Mouse (Mus musculus) ES-Bruce4 (cell line): ENCODE results near the gene Dbnl. TPM values are rescaled to one million over a fixed set of nuclear protein-coding genes. Genes with fewer than 3 reads are reported as not detected.
A peak's percentile ranks its signal among the peaks of the same experiment; 100 is the strongest.

Experiments
- H3K27ac ChIP-seq: 2 replicates; pipeline ENCODE4 v1.5.1; 2012; ENCODE audit warnings: low read length, inconsistent platforms; ENCODE audit not compliant: insufficient read depth
- H3K27me3 ChIP-seq: 2 replicates; pipeline ENCODE4 v1.6.1; 2012; ENCODE audit warnings: mild to moderate bottlenecking, low read length, inconsistent platforms; ENCODE audit not compliant: control insufficient read depth, poor library complexity, insufficient read depth, severe bottlenecking
- H3K36me3 ChIP-seq: 2 replicates; pipeline ENCODE4 v1.6.1; 2012; ENCODE audit warnings: inconsistent platforms, mild to moderate bottlenecking, low read length, moderate library complexity; ENCODE audit not compliant: control insufficient read depth, poor library complexity, insufficient read depth, severe bottlenecking
- H3K4me1 ChIP-seq: one replicate; pipeline ENCODE4 v1.8.1; 2011; ENCODE audit warnings: low read length; ENCODE audit not compliant: control insufficient read depth, insufficient read depth
- H3K4me3 ChIP-seq: 2 replicates; pipeline ENCODE4 v1.5.1; 2011; ENCODE audit warnings: low read depth, mild to moderate bottlenecking, low read length
- H3K9ac ChIP-seq: 2 replicates; pipeline ENCODE4 v1.6.1; 2012; ENCODE audit warnings: low read depth, mild to moderate bottlenecking, inconsistent platforms; ENCODE audit not compliant: poor library complexity, severe bottlenecking
- H3K9me3 ChIP-seq: replicated peaks from 2 replicates; pipeline ENCODE4 v1.6.1; 2012; ENCODE audit warnings: mild to moderate bottlenecking, low read length, inconsistent platforms; ENCODE audit not compliant: control insufficient read depth, poor library complexity, insufficient read depth, severe bottlenecking
- CTCF ChIP-seq: IDR thresholded peaks from one replicate; pipeline ENCODE4 v1.8.1; 2011; ENCODE audit warnings: low read depth, low read length
- EP300 ChIP-seq: IDR thresholded peaks from 2 replicates; pipeline ENCODE4 v1.6.1; 2011; ENCODE audit warnings: low read depth, low read length; ENCODE audit not compliant: insufficient read depth
- POLR2A ChIP-seq: IDR thresholded peaks from one replicate; pipeline ENCODE4 v1.8.1; 2011; ENCODE audit warnings: low read length; ENCODE audit not compliant: insufficient read depth
- polyA plus RNA-seq: library from polyadenylated mRNA; stranded (reverse); fragments of >200 nt; gene quantifications from 2 replicates; pipeline ENCODE4 v1.2.4, GENCODE M21; 2011; ENCODE audit warnings: low read depth; ENCODE audit not compliant: missing spikeins, insufficient read depth, insufficient read length

The Dbnl gene
- polyA plus RNA-seq, 1 experiment = 27.4 TPM

DNA sequence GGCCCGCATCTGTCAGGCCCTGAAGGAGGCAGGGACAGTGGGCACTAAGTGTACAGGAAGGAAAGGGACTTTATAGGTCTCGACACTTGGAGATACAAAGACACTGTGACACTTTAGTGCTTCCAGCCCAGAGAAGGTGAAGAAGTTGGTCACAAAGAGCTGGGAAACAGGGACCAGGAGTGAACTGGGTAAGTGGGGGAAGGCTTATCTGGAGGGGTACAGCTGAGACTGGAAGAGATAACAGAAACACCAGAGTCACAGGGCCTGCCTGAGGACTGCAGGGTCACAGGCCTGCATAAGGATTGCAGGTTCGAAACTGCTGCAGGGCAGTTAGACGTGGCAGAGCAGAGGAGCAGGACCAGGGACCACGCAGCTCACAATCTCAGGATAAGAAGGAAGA, 39.6 kb downstream of the Dbnl start:
- 0 out of 2 replicates have a peak, but pooled peaks cover 8% of the 10 kb centered on the region for H3K36me3 ChIP-seq
- TF ChIP-seq POLR2A (no peak), EP300 (no peak)

DNA sequence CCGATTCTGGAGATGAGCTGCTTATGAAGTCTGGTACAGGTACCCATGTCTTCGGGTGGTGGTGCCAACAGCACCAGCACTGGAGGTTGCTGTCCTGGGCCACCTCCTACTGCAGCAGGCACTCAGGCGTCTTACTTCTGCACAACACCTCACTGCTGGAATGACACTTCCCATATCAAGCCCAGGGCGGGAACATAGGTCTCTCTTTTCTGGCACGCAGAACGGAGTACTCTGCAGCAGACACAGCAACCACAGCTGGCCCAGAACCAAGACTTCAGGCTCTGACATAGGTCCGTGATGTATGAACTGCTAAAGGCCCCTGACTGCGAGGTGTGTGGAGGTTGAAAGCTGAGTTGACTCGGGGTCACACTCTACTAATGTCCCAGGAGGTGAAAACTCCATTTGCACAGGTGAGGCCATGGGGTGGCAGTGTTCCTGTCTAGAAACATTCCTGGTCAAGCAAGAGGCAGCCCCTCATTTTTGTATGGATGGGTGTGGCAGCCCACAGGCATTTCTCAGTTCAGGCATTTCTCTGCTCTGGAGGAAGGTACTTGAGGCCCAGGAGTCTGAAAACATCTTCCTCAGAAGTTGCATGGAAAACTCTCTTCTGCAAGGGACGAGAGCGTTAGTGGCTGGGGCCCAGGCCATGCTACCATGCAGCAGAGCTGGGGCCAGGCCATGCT, 40.4 kb downstream of the Dbnl start:
- H3K27ac ChIP-seq = no peak overlapping the region
- H3K4me1 ChIP-seq = no peaks in the 10 kb centered on the region
- H3K36me3 ChIP-seq = 0 out of 2 replicates have a peak, but pooled peaks cover 8% of the 10 kb centered on the region
- no peaks in the 10 kb centered on the region for H3K9me3 ChIP-seq
- H3K4me3 ChIP-seq = no peak overlapping the region
- no peak for TF ChIP-seq EP300
- TF ChIP-seq POLR2A = no peak
- TF ChIP-seq CTCF = no peak
- no peaks in the 10 kb centered on the region for H3K27me3 ChIP-seq
- no peak overlapping the region for H3K9ac ChIP-seq

More for the DNA sequence above, 39.6 kb downstream of the Dbnl start:
- Histone ChIP-seq H3K9ac (no peak overlapping the region), H3K27ac (no peak overlapping the region), H3K9me3 (no peaks in the 10 kb centered on the region), H3K4me1 (no peaks in the 10 kb centered on the region), H3K4me3 (no peak overlapping the region), H3K27me3 (no peaks in the 10 kb centered on the region)

DNA sequence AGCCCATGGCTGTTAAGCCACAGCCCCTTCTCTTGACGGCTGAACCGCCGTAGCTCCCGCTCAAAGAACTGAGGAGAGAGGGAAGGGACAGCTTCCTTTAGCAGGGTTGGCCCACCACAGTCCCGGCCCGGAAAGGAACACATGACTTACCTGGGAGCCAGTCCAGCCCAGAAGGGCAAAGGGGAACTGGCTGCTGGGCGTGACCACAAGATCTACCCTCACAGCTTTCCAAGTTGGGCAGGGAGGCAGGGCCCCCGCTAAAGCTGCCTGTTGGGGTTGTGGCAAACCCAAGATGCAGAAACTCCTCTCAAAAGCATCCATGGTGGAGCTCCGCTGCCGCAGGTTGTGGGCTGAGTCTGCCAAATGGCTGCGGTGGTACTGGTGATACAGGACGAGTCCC, 41.0 kb downstream of the Dbnl start:
- no peaks in the 10 kb centered on the region for H3K27me3 ChIP-seq
- H3K9ac ChIP-seq = no peak overlapping the region
- H3K27ac ChIP-seq = no peak overlapping the region
- H3K9me3 ChIP-seq = no peaks in the 10 kb centered on the region
- peaks cover 8% of the 10 kb centered on the region; the same call in 1 of the 2 replicates for H3K36me3 ChIP-seq
- TF ChIP-seq EP300 = no peak
- no peak for TF ChIP-seq CTCF
- TF ChIP-seq POLR2A = no peak
- no peak overlapping the region for H3K4me3 ChIP-seq
- H3K4me1 ChIP-seq = no peaks in the 10 kb centered on the region

DNA sequence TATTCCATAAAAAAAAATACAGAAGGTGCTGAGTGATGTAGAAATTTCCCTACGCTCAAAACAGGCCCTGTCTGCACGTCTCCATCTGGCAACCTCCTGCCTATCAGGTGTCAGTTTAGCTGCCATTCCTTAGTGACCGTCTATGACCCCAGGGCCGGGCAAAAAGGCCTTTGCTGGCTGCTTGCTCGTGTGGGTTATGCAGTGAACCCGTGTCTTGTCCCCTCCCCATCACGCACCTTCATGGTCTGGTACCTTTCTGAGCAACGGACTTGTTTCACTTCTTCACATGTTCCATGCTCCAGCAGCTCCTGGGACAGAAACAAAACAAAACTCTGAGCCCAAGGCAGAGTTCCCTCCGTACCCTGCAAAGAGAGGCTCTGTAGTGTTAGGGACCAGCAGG, 46.2 kb downstream of the Dbnl start:
- H3K36me3 ChIP-seq = peaks cover 9% of the 10 kb centered on the region; the same call in 1 of the 2 replicates
- no peak overlapping the region for H3K4me3 ChIP-seq
- no peak overlapping the region for H3K9ac ChIP-seq
- no peak for TF ChIP-seq CTCF
- TF ChIP-seq POLR2A = no peak
- no peak for TF ChIP-seq EP300
- no peaks in the 10 kb centered on the region for H3K9me3 ChIP-seq
- H3K27ac ChIP-seq = no peak overlapping the region
- no peaks in the 10 kb centered on the region for H3K4me1 ChIP-seq
- H3K27me3 ChIP-seq = no peaks in the 10 kb centered on the region

DNA sequence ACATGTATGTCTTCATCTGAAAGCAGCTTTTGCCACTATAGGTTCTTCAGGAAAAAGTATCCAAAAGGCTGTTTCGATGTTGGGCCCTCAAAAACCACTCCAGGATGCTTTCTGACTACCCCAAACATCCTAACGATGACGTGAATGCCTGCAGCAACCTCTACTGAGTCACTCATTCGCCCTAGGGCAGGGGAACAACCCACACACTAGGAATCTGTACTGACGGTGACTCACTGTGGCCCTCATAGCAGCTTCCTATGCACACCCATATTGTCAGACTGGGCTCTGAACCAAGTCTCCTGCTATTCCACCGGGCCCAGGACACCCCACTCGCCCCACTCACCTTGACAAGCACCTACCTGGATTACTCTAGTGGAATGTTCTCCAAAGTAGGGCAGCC, 46.8 kb downstream of the Dbnl start:
- H3K9ac ChIP-seq = no peak overlapping the region
- no peaks in the 10 kb centered on the region for H3K9me3 ChIP-seq
- no peaks in the 10 kb centered on the region for H3K27me3 ChIP-seq
- H3K36me3 ChIP-seq = peaks cover 9% of the 10 kb centered on the region; the same call in 1 of the 2 replicates
- H3K27ac ChIP-seq = no peak overlapping the region
- H3K4me1 ChIP-seq = no peaks in the 10 kb centered on the region
- H3K4me3 ChIP-seq = no peak overlapping the region
- no peak for TF ChIP-seq POLR2A
- TF ChIP-seq CTCF = no peak
- TF ChIP-seq EP300 = no peak

DNA sequence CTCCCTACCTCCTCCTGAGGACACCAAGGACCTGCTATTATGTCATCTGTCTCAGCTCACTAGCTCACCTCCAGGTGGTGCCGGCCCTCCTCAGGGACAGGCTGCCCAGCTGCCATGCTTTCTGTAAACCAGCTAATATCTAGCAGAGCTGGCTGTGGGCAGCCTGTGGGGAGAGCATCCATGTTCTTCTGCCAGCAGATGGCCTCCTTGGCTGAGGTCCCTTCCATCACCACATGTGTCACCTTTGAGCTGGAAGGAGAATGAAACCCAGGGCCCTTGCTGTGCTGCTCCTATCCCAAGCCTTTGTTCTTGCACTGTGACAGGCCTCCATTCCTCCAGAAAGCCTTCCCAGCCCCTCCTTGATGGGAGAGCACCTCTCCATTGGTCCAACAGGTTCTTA, 47.8 kb downstream of the Dbnl start:
- Histone ChIP-seq H3K36me3 (peaks cover 9% of the 10 kb centered on the region; the same call in 1 of the 2 replicates), H3K4me3 (no peak overlapping the region), H3K27ac (no peak overlapping the region), H3K9me3 (peaks cover 8% of the 10 kb centered on the region), H3K9ac (no peak overlapping the region), H3K27me3 (no peaks in the 10 kb centered on the region), H3K4me1 (no peaks in the 10 kb centered on the region)
- TF ChIP-seq POLR2A (no peak), CTCF (peak; percentile 22)
